Mouse (Mus musculus): ENCODE measurements around the gene Uba52.

- no peak for TF ChIP-seq POLR2A (IDR thresholded peaks at IDR 0.05; ENCODE audit: low read depth, low read length)
- no peak for TF ChIP-seq CTCF (IDR thresholded peaks at IDR 0.05; ENCODE audit: borderline replicate concordance, insufficient read depth, low read length)
Measured at GRCm38 (mm10) chr8:70469295-70469916, 41.2 kb downstream of the Uba52 start.
